Mouse (Mus musculus): ENCODE measurements around the gene Hnrnpul1. TPM values are rescaled to one million over a fixed set of nuclear protein-coding genes. Genes with fewer than 3 reads are reported as not detected.
"Not testable (repeated sequence)": the region's sequence is repeated elsewhere in the genome, so short reads cannot be mapped to it uniquely, and the experiment has no call there.

The Hnrnpul1 gene
- total RNA-seq (2014; fragmentation: Nextera tagmentation) (146 and 152 TPM in 2 replicates), total RNA-seq (2017) (146 and 175 TPM in 2 replicates)

- peak; percentile 64 for ATAC-seq (replicated peaks; ENCODE audit: poor library complexity, severe bottlenecking)
These were observed at the start of gene Hnrnpul1 for GRCm38 (mm10) chr7:25754738-25755467. Gene Hnrnpul1 (minus strand): TSS chr7:25754757.

- no peak for ATAC-seq (replicated peaks; ENCODE audit: poor library complexity, severe bottlenecking)
These were observed 48.9 kb upstream of the Hnrnpul1 start for GRCm38 (mm10) chr7:25803460-25803859.

- ATAC-seq (replicated peaks; ENCODE audit: poor library complexity, severe bottlenecking): peak; percentile 45
These were observed 47.9 kb upstream of the Hnrnpul1 start for GRCm38 (mm10) chr7:25802241-25803125.

- no peak for ATAC-seq (replicated peaks; ENCODE audit: poor library complexity, severe bottlenecking)
These were observed 46.5 kb upstream of the Hnrnpul1 start for GRCm38 (mm10) chr7:25801031-25801430.

GRCm38 (mm10) chr7:25799369-25799768, 44.8 kb upstream of the Hnrnpul1 start:
- no peak for ATAC-seq (replicated peaks; ENCODE audit: poor library complexity, severe bottlenecking)

- ATAC-seq (replicated peaks; ENCODE audit: poor library complexity, severe bottlenecking): no peak
These were observed 44.0 kb upstream of the Hnrnpul1 start for GRCm38 (mm10) chr7:25798540-25798939.

GRCm38 (mm10) chr7:25794775-25795174, 40.2 kb upstream of the Hnrnpul1 start:
- peak; percentile 17; the same call in 1 of the 2 replicates for ATAC-seq (replicated peaks; ENCODE audit: poor library complexity, severe bottlenecking)

GRCm38 (mm10) chr7:25793679-25794078, 39.1 kb upstream of the Hnrnpul1 start:
- ATAC-seq (replicated peaks; ENCODE audit: poor library complexity, severe bottlenecking): 0 out of 2 replicates have a peak, but pooled peaks have one; percentile 27

GRCm38 (mm10) chr7:25792966-25793365, 38.4 kb upstream of the Hnrnpul1 start:
- not testable (repeated sequence) for ATAC-seq (replicated peaks; ENCODE audit: poor library complexity, severe bottlenecking)

- peak; percentile 81 for ATAC-seq (replicated peaks; ENCODE audit: poor library complexity, severe bottlenecking)
These were observed 36.1 kb upstream of the Hnrnpul1 start for GRCm38 (mm10) chr7:25790615-25791014.

- no peak for ATAC-seq (replicated peaks; ENCODE audit: poor library complexity, severe bottlenecking)
These were observed 34.5 kb upstream of the Hnrnpul1 start for GRCm38 (mm10) chr7:25789129-25789440.

GRCm38 (mm10) chr7:25788220-25789128, 33.9 kb upstream of the Hnrnpul1 start, which contains the start of gene Axl:
Gene Axl (minus strand): TSS chr7:25788705.
- ATAC-seq (replicated peaks; ENCODE audit: poor library complexity, severe bottlenecking): peak; percentile 27

GRCm38 (mm10) chr7:25787456-25788219, 33.1 kb upstream of the Hnrnpul1 start:
- no peak for ATAC-seq (replicated peaks; ENCODE audit: poor library complexity, severe bottlenecking)

GRCm38 (mm10) chr7:25786974-25787373, 32.4 kb upstream of the Hnrnpul1 start:
- no peak for ATAC-seq (replicated peaks; ENCODE audit: poor library complexity, severe bottlenecking)

GRCm38 (mm10) chr7:25785752-25786151, 31.2 kb upstream of the Hnrnpul1 start:
- no peak for ATAC-seq (replicated peaks; ENCODE audit: poor library complexity, severe bottlenecking)

GRCm38 (mm10) chr7:25784808-25785207, 30.3 kb upstream of the Hnrnpul1 start:
- ATAC-seq (replicated peaks; ENCODE audit: poor library complexity, severe bottlenecking): no peak

- ATAC-seq (replicated peaks; ENCODE audit: poor library complexity, severe bottlenecking): no peak
These were observed 29.2 kb upstream of the Hnrnpul1 start for GRCm38 (mm10) chr7:25783746-25784145.

- peak; percentile 69 for ATAC-seq (replicated peaks; ENCODE audit: poor library complexity, severe bottlenecking)
These were observed 28.2 kb upstream of the Hnrnpul1 start for GRCm38 (mm10) chr7:25782744-25783143.

GRCm38 (mm10) chr7:25781937-25782610, 27.5 kb upstream of the Hnrnpul1 start:
- ATAC-seq (replicated peaks; ENCODE audit: poor library complexity, severe bottlenecking): no peak

All from granulocyte monocyte progenitor cell, adult 5-6 weeks (primary cell).